Mouse (Mus musculus) kidney, adult 2 months (tissue): Measurements from ENCODE around the gene Alpk3. TPM values are rescaled to one million over a fixed set of nuclear protein-coding genes. Genes with fewer than 3 reads are reported as not detected.

Experiments
- DNase-seq: peaks from one replicate; pipeline ENCODE4 v3.0.0; 2021
- H3K27ac ChIP-seq: fragments of 200-500 bp; 2 replicates; pipeline ENCODE4 v1.5.1; 2012; ENCODE audit warnings: low read depth, low read length, control low read depth, inconsistent platforms; ENCODE audit not compliant: insufficient read depth
- H3K27me3 ChIP-seq: fragments of 200-500 bp; replicated peaks from 2 replicates; pipeline ENCODE4 v1.6.1; 2012; ENCODE audit warnings: mild to moderate bottlenecking, moderate library complexity, low read length, inconsistent platforms; ENCODE audit not compliant: control insufficient read depth, insufficient read depth
- H3K36me3 ChIP-seq: fragments of 200-500 bp; 2 replicates; pipeline ENCODE4 v1.6.1; 2012; ENCODE audit warnings: mild to moderate bottlenecking, moderate library complexity, low read length, inconsistent platforms; ENCODE audit not compliant: control insufficient read depth, insufficient read depth
- H3K4me1 ChIP-seq: fragments of 200-500 bp; 2 replicates; pipeline ENCODE4 v1.6.1; 2011; ENCODE audit warnings: low read length; ENCODE audit not compliant: control insufficient read depth, insufficient read depth
- H3K4me3 ChIP-seq: fragments of 200-500 bp; 2 replicates; pipeline ENCODE4 v1.5.1; 2011; ENCODE audit warnings: mild to moderate bottlenecking, low read depth, low read length, control low read depth; ENCODE audit not compliant: insufficient read depth
- CTCF ChIP-seq: fragments of 200-500 bp; conservative IDR thresholded peaks from 2 replicates; pipeline ENCODE4 v1.5.1; 2011; ENCODE audit warnings: low read depth, mild to moderate bottlenecking, control low read depth, low read length, moderate library complexity, mixed read lengths; ENCODE audit not compliant: insufficient read depth, insufficient read length
- POLR2A ChIP-seq: fragments of 200-500 bp; IDR thresholded peaks from one replicate; pipeline ENCODE4 v1.6.1; 2011; ENCODE audit warnings: low read depth, low read length, control low read depth
- WGBS: fragments of 180-500 bp; shearing (Covaris S2); methylation state at CpG from one replicate; pipeline ENCODE4 v1.1.7; 2018; 5-methylcytosine and 5-hydroxymethylcytosine counted together
- polyA plus RNA-seq: library from polyadenylated mRNA; depleted of rRNA; stranded (reverse); fragments of >200 nt; gene quantifications from 2 replicates; pipeline ENCODE4 v1.2.3, GENCODE M21; 2012

Gene Alpk3
- polyA plus RNA-seq, 1 experiment, result 0.88 TPM

DNA sequence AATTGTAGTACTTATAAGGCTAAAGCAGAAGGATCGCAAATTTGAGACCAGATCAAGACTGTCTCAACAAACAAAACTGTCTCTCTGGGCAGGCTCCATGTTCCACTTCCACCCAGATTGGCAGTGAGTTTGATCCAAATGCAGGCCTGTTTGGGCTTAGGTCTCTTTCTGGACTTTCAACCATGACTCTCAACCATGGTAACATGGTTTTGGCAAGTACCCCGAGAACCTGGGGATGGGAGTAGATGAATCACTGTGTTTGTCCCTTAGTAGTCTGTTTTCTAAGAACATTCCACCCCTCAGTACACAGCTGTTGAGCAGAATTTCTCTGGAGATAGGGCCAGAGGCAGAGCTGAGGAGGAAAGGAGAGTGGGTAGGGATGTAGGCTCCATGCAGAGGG, 31.6 kb upstream of the Alpk3 start:
- Histone ChIP-seq H3K4me1 (no peaks in the 10 kb centered on the region; the same call in 1 of the 2 replicates), H3K4me3 (no peak overlapping the region), H3K27ac (no peak overlapping the region), H3K27me3 (no peaks in the 10 kb centered on the region), H3K36me3 (peaks cover 14% of the 10 kb centered on the region)
- TF ChIP-seq CTCF (no peak), POLR2A (no peak)
- DNase-seq, result peak; percentile 72
- WGBS, result 78% methylated on average over 2 of the region's 2 CpGs

DNA sequence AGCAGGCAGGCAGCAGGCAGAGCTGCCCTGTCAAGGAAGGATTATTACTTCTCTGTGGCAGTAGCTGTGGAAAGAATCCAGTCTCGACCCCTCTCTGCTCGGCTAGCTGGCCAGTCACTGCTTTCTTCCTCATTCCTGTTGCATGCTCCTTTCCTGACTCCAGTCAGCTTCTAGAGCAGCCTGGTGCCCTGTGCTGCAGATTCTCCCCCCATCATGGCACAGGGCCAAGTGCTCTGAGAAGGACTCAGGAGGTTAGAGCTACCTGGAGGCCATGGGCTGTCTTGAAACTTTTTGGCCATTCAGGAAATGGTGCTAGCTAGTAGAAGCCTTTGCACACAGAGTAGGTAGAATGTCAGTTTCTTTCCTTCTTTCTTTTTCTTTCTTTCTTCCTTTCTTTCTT, 17.7 kb upstream of the Alpk3 start:
- H3K4me3 ChIP-seq, result no peak overlapping the region
- WGBS, result 22% methylated on average over 2 of the region's 2 CpGs
- peak; percentile 67 for DNase-seq
- H3K27me3 ChIP-seq, result no peaks in the 10 kb centered on the region
- no peak for TF ChIP-seq POLR2A
- TF ChIP-seq CTCF, result no peak
- peaks cover 3% of the 10 kb centered on the region; the same call in 1 of the 2 replicates for H3K4me1 ChIP-seq
- H3K27ac ChIP-seq, result no peak overlapping the region
- H3K36me3 ChIP-seq, result peaks cover 10% of the 10 kb centered on the region

- peaks cover 6% of the 10 kb centered on the region for H3K36me3 ChIP-seq
Observed at GRCm38 (mm10) chr7:81043023-81043620, 14.3 kb upstream of the Alpk3 start.

DNA sequence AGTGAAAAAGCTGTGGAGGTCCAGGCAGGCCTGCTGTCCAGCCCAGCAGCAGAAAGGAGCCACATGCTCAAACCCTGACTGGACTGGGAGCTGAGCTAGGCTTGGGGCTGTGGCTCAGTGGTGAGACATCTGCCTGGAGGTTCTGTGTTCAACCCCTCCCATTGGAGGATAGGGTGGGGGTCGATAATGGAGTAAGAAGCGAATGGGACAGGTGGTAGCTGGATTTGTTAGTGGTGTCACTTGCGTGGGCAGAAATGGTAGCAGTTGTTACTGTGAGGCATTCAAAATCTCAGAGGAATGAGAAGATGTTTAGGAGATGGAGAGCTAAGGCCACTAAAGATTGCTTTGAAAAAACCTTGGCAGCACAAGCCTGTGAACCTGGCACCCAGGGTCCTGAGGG, 9.6 kb upstream of the Alpk3 start:
- TF ChIP-seq CTCF, result no peak
- TF ChIP-seq POLR2A, result no peak
- Histone ChIP-seq H3K4me1 (no peaks in the 10 kb centered on the region), H3K36me3 (no peaks in the 10 kb centered on the region), H3K27me3 (no peaks in the 10 kb centered on the region), H3K27ac (no peak overlapping the region), H3K4me3 (no peak overlapping the region)
- 87% methylated on average over 3 of the region's 3 CpGs for WGBS
- no peak for DNase-seq

More at GRCm38 (mm10) chr7:81043023-81043620, 14.3 kb upstream of the Alpk3 start:
- no peak for TF ChIP-seq CTCF
- no peak for TF ChIP-seq POLR2A
- Histone ChIP-seq H3K27me3 (no peaks in the 10 kb centered on the region), H3K4me1 (no peaks in the 10 kb centered on the region), H3K27ac (no peak overlapping the region), H3K4me3 (no peak overlapping the region)
- WGBS, result 71% methylated on average over 5 of the region's 5 CpGs
- no peak for DNase-seq

DNA sequence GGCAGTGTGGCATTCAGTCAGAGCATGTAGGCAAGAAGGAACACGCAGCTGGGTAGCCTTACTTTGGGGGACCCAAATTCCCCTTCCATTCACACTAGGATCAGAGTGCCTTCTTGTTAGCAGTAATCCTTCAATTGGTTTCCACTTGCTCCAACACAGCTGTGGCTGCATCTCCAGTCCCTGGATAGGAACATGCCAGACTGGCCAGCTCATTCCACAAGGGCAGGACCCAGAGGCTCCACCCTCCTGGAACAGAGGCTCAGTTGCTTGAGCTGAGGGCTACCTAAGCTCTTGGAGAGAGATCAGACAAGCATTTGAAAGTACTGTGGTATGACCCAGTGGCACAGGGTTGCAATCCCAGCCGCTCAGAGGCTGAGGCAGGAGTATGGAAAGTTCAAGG, 8.9 kb upstream of the Alpk3 start:
- TF ChIP-seq POLR2A, result no peak
- TF ChIP-seq CTCF, result no peak
- Histone ChIP-seq H3K4me1 (no peaks in the 10 kb centered on the region), H3K4me3 (no peak overlapping the region), H3K36me3 (no peaks in the 10 kb centered on the region), H3K27me3 (no peaks in the 10 kb centered on the region), H3K27ac (no peak overlapping the region)
- DNase-seq, result no peak
- WGBS, result 94% methylated on average over 2 of the region's 2 CpGs

GRCm38 (mm10) chr7:81049966-81050365, 7.4 kb upstream of the Alpk3 start:
- 61% methylated on average over 5 of the region's 5 CpGs for WGBS
- no peak for DNase-seq
- no peaks in the 10 kb centered on the region for H3K36me3 ChIP-seq
- TF ChIP-seq CTCF, result no peak
- TF ChIP-seq POLR2A, result no peak
- H3K4me1 ChIP-seq, result no peaks in the 10 kb centered on the region
- H3K4me3 ChIP-seq, result no peak overlapping the region
- H3K27me3 ChIP-seq, result no peaks in the 10 kb centered on the region
- no peak overlapping the region for H3K27ac ChIP-seq

GRCm38 (mm10) chr7:81055709-81056370, 1.6 kb upstream of the Alpk3 start:
- H3K27ac ChIP-seq, result peak overlapping the region; percentile 39; the same call in 1 of the 2 replicates
- DNase-seq, result peak; percentile 79

More at GRCm38 (mm10) chr7:81055709-81056370, 1.6 kb upstream of the Alpk3 start:
- Histone ChIP-seq H3K36me3 (no peaks in the 10 kb centered on the region), H3K4me1 (peaks cover 14% of the 10 kb centered on the region), H3K4me3 (no peak overlapping the region), H3K27me3 (no peaks in the 10 kb centered on the region)
- WGBS, result 57% methylated on average over 11 of the region's 11 CpGs
- TF ChIP-seq CTCF, result no peak
